Mouse (Mus musculus) megakaryocyte, adult 5-6 weeks (primary cell): ENCODE results near the gene Hdhd5. TPM values are rescaled to one million over a fixed set of nuclear protein-coding genes. Genes with fewer than 3 reads are reported as not detected.

Source experiments
- ATAC-seq: 2 replicates; pipeline ENCODE4 v1.8.0; 2016; ENCODE audit warnings: mild to moderate bottlenecking, inconsistent platforms; ENCODE audit not compliant: poor library complexity, severe bottlenecking
- total RNA-seq, 2 experiments: library from RNA; stranded (forward) in 1 of 2; stranded (reverse) in 1 of 2; fragments of 153-499, 151-499 nt in 1 of 2; fragments of 221-1000, 200-1000 nt in 1 of 2; gene quantifications; 2 replicates each; pipeline versions ENCODE4 v1.2.3 to v1.2.4; 2015 to 2017

Hdhd5 gene
- total RNA-seq, 2 experiments from 2014 or later: 6.6 to 9.4 TPM

GRCm38 (mm10) chr6:120462251-120462650 is 68.9 kb downstream of the Hdhd5 start:
- no peak for ATAC-seq

- no peak for ATAC-seq
These were observed 69.9 kb downstream of the Hdhd5 start for GRCm38 (mm10) chr6:120461217-120461616.

Other genes starting within 250 kb of the Hdhd5 start
- gene D330020A13Rik, start 237.0 kb downstream of the Hdhd5 start, total RNA-seq (2015): not detected in 2 replicates
- gene D330020A13Rik, start 237.0 kb downstream of the Hdhd5 start, total RNA-seq (2017): not detected in 2 replicates
- not detected in 2 replicates for gene B4galnt3, start 236.8 kb downstream of the Hdhd5 start, total RNA-seq (2015)
- gene B4galnt3, start 236.8 kb downstream of the Hdhd5 start, total RNA-seq (2017): not detected in 2 replicates
- 26.6 and 28.9 TPM in 2 replicates for gene Kdm5a, start 167.2 kb downstream of the Hdhd5 start, total RNA-seq (2015)
- gene Kdm5a, start 167.2 kb downstream of the Hdhd5 start, total RNA-seq (2017): 98.9 and 121 TPM in 2 replicates
- 8.9 and 12.0 TPM in 2 replicates for gene Ccdc77, start 166.9 kb downstream of the Hdhd5 start, total RNA-seq (2015)
- gene Ccdc77, start 166.9 kb downstream of the Hdhd5 start, total RNA-seq (2017): 21.1 and 25.7 TPM in 2 replicates
- gene Il17ra, start 68.1 kb downstream of the Hdhd5 start, total RNA-seq (2015): 93.8 and 108 TPM in 2 replicates
- 76.6 and 79.8 TPM in 2 replicates for gene Il17ra, start 68.1 kb downstream of the Hdhd5 start, total RNA-seq (2017)
- gene Tmem121b, start 37.5 kb downstream of the Hdhd5 start, total RNA-seq (2015): 0.05 TPM in 1 of 2 replicates, not detected in the other
- not detected in 2 replicates for gene Tmem121b, start 37.5 kb downstream of the Hdhd5 start, total RNA-seq (2017)
- 0.25 and 0.55 TPM in 2 replicates for gene Cecr2, start 135.1 kb upstream of the Hdhd5 start, total RNA-seq (2015)
- 1.7 and 2.4 TPM in 2 replicates for gene Cecr2, start 135.1 kb upstream of the Hdhd5 start, total RNA-seq (2017)
- gene Slc25a18, start 242.3 kb upstream of the Hdhd5 start, total RNA-seq (2015): not detected in 2 replicates
- gene Slc25a18, start 242.3 kb upstream of the Hdhd5 start, total RNA-seq (2017): 0.22 TPM in 1 of 2 replicates, not detected in the other